Mouse (Mus musculus) liver, embryonic 14.5 days (tissue): ENCODE data around the gene Dus1l.

Experiments
- CTCF ChIP-seq: IDR thresholded peaks from 2 replicates; pipeline ENCODE4 v1.5.1; 2016; ENCODE audit warnings: antibody characterized with exemption, low read depth, control low read depth
- EP300 ChIP-seq: IDR thresholded peaks from 2 replicates; pipeline ENCODE4 v1.6.1; 2016; ENCODE audit warnings: antibody characterized with exemption, low read depth

GRCm38 (mm10) chr11:120749430-120749829, 46.8 kb downstream of the Dus1l start:
- TF ChIP-seq CTCF (peak; percentile 80), EP300 (no peak)
